Mouse (Mus musculus): Measurements from ENCODE around the gene Zscan20. TPM values are rescaled to one million over a fixed set of nuclear protein-coding genes. Genes with fewer than 3 reads are reported as not detected.

Gene Zscan20
- total RNA-seq (2021): 10 to 100 TPM in 1 of 2 experiments, 1 to 10 TPM in 1; 9.9 to 10.3 TPM

DNA sequence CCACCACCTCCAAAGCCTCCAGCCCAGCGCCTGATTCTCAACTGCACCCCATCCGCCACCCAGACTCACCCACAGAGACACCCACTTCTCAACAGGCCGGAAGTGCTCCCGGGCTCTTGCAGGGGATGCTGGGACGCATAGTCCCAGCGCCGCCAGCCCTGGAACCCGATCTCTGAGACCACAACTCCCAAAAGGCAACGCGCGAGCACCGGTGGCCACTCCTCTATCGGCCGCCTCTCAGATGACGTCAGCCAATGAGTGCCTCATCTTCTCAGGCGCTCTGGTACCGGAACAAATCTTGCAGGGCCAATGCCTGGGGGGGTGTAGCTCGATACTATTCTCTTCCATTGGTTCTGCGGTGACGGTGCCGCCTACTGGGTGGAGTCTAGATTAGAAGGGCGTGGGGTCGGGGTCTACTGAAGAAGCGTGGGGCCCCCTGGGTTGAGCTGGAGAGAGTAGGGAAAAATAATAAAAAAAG lies at the start of gene Zscan20:
Zscan20 (minus strand) TSS at position 174 of the 478 bp plus-strand sequence.
- peak; percentile 95 to 97 for DNase-seq

DNA sequence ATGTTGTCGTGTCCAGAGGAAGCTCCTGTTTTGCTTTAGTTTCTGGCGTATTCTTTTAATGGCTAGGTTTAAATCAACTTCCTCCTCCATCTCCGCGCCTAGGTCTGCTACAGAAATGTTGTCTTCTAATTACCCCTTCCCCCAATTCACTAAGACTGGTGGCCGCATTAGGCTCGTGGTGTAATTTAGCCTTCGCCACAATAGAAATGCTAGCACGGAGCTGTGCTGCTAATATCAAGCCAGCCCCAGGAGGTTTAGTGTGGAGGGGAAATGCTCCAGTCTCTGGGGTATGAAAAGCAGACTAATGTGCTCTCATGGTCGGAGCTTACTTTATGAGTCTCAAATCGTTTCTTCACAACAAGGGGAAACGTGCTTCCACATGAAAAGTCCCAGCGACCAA lies 45.5 kb upstream of the Zscan20 start:
- DNase-seq: peak in 1 of 2 experiments; percentile 40

DNA sequence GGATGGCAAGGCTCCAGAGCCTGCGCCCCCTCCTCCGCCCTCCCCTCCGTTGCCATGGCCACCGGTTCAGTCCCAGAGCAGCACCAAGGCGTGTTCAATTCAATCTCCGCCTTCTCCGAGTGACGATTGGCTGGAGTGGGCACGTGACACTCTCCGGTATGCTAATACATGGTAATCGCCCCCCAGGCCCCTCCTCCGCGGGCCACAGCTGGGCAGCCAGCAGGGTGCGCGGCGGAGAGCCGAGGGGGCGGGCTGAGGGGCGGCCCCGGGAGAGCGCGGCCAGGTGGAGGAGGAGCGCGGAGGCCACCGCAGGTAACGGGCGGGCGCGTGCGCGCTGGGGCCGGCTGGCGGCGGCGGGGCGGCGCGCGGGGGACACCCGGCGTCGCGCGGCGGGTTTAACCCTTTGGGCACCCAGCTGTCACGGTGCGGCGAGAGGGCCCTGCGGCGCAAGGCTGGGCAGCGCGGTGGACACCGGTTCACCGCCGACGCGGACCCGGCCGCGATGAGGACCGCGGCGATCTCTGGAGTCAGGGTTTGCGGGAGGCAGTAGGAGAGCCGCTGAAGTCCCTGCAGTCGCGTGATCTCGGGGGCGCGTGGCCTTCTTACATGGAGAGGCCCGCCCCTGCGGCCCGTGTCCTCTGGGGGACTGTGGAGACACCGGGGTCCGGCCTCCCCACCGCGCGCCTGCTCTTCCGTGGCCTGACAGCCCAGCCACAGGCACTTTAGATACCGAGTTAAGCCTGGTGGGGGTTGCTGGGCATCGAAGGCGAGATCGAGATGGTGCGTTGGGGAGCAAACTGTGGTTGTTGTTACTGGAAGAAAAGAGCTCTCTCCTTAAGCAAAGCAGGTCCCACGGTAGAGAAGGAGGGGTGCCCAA lies 44.8 kb upstream of the Zscan20 start, which contains the start of gene Phc2:
Phc2 (plus strand) TSS at position 198 of the 877 bp plus-strand sequence.
- peak; percentile 95 to 96 for DNase-seq

DNA sequence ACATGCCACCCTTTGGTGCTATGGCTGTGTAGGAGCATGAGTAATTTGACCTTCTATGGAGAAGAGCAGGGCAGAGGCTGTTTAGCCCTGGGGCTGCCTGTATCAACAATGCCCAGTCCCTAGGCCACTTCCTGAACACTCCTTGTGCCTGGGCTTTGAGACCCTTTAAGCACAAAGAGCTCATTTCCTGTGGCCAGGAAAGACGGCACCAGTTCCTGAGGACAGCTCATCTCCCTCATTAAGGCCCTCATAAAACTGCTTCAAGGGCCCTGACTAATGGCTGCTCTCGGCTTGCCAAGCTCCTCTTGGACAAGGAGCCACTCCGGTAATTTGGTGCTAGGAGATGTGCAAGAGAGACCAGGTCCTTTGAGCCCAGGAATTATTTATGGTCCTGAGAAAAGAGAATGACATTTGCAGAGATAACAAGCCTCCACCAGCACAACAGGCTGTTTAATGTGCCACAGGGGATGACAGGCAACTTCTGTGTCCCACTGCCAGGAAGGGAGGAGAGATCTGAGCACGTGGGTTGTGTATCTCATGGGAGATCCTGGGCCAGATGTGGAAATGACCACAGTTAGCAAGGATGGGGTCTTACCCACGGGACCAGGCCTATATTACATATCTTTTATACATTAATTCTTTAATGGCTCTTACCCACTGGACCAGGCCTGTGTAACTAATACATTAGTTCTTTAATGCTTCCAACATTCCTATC lies 42.8 kb upstream of the Zscan20 start:
- DNase-seq: no peak

DNA sequence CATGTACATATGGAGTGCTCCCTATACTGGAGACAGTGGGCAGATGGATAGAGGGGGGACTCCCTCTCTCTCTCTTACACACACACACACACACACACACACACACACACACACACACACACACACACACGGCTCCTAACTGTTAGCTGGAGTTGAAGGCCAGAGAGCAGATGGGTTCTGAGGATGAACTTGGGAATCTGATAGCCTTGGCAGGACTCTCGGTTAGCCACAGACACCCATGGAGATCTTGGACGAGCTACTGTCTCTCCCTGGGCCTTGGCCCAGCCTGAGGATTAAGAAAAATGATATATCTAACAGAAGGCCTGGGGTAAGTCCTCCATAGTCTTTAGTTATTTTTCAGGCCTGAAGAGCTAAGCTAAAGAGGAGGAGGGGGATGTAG lies 41.6 kb upstream of the Zscan20 start:
- DNase-seq: no peak

DNA sequence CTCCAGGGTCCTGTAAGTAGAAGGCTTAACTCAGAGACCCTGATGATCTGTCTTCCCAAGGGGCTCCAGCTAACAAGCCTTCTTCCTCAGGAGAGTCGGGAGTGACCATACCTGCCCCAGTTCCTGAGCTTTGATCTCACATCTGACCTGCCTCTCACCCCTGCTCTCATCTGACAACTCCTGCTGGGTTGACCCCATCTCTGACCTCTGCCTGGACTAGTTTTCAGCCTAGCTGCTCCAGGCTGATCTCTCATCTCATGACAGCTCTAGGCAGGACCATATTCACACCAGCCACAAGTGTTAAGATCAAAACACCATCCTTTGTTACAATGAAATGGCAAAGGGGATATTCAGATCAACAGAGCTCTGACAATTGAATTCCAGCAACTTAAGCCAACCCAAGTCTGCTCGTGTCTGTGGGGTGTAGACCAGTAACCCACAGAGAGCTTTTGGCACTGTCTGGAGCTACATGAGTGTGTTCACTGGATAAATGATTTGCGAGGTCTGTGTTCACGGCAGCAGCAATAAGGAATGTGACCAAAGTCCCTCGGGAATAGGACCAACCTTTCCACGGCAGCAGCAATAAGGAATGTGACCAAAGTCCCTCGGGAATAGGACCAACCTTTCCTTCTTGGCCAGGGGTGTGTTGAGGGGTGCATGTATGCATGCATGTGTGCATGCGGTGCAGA lies 38.8 kb upstream of the Zscan20 start:
- DNase-seq: no peak

DNA sequence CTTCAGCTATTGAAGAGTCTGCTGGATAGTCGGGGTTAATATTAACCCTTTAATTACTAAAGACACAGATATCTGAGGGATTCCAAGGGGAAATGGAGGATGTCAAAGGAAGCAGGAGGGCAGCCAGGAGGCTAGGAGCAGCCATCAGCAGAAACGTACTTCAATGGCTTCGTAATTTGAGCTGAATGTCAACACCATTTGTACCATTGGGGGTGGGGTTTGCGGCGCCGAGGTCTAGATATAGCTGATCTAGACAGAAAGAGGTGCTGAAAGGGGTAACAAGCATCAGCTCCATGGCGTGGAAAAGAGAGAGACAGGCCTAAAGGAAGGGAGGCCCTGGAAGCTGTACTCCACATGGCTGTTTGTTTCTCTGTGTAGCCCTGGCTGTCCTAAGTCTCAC lies 36.9 kb upstream of the Zscan20 start:
- DNase-seq: no peak

DNA sequence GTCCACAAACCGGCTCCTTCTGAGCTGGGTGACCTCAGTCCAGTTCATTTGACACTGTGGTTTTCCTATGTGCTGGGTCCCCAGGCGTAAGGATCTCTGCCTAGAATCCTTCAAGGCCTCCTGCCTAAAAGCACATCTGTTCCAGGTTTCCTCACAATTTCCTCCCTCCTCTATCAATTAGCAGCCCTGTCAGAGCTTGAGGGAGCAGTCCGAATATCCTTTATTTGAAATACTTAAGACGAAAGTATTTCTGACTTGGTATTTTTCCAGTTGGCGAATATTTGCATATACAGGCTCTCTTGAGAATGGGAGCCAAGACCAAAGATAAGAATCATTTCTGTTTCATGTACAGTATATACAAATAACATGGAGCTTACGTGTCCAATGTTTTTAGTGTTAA lies 36.0 kb upstream of the Zscan20 start:
- DNase-seq: no peak

DNA sequence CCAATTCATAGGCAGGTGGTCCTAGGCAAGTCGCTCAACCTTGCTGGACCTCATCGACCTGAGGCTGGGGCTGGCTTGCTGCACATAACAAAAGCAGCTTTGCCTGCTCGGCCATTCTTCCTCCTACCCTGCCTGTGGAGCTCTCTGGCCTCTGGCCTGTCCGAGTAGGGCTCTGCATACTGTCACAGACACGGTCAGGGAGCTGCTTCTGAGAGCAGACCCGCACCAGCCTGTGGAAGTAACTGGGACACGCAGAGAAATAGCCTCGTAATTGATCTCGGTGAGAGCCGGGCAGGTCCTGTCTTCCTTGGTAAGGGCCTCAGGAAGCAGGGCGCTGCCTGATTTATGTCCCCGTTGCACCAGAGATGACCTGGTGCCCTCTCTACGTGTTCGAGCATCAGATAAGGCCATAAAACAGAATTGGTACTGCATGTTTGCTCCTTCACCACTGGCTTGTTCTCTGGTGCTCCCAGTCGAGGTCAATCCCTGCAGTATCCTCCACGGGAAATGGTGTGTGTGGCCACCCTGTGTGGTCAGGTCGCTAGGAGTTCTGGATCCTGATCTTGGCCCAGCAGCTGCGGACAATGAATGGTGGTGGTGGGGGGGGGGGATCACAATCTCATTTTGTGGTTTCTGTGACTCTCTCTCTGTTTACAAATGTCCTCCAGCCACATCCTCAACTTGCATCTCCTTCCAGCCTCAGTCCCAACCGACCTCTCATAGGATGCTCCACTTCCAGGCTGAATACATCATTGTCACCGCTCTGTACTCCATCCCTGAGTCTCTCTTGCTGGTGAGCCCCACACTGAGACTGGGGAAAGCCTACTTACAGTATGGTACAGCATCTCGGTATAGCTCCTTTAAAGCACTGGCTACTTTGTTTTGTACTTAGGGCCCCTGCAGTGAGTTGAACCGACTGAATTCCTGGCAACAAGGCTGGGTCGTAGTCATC lies 32.1 kb upstream of the Zscan20 start:
- DNase-seq: no peak

DNA sequence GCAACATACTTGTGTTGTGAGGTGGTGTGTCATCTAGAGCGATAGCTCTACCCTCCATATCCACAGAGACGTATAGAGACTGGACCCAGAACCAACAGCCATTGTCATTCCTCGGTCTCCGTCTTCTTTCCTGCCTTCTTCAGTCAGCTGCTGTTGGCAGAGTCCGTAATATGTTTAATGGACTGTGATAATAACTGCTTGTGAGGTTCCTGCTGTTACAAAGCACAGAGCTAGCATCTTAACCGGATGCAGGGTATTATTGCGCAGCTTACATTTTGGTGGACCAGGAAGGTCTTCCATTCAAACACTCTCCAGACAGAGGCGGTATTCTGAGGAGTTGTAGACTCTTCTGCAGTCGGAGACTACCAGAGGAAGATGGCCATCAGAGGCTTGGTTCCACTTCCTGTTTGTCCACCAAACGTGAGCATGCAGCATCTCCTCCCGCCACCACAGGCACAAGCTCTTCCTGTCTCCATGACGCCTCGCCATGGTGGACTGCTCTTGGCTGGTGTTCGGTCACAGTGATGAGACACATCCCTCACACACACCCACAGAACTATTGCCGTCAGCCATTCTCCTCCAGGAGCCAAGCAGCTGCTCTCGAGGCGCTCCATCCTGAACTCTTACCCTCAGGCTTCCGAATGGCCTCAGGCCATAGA lies 28.5 kb upstream of the Zscan20 start:
- no peak for DNase-seq

DNA sequence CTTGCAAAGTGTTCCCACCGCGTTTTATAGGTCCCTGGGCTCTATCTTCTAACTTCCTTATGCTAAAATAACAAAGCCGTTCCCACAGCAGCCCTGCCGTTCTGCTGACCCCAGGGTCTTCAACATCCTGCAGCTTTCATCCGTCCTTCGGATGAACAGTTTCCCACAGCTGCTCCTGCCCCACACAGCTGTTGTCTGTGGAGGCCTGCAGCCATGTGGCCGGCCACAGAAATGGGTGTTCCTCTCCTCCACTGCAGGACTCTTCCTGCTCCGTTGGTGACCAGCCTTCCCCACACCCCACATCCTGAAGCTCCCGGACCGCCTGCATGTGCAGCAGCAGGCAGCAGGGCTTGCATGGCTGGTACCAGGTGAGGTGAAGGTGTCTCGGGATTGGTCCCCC lies 27.4 kb upstream of the Zscan20 start:
- DNase-seq: no peak

DNA sequence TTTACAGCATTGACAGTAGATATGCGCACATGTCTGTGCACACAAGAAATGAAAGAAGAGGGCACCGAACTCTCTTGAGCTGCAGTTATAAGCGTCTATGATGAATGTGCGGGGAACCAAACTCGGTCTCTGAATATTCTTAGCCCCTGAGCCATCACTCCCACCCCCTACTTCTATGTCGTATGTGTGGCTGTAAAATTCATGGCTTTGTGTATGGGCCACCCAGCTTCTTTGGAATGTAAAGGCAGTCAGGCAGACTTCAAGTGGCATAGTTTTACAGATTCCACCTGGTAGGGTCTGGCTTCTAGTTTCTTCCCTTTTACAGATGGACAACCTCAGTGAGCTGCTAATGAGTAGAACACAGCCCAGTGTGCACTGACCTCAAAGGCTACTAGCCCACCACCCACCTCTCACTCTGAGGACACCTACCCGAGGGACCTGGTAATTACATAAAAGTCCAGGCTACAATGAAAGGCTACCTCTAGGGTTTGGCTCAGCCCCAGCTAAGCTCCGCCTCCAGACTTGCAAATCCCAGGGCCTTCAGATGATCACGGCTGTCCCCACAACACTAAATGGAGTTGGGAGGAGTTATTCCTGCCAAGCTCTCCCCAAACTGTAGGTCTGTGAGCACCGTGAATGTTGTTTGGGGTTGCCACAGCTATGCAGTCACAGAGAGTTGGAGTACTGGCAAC lies 26.1 kb upstream of the Zscan20 start:
- no peak for DNase-seq

DNA sequence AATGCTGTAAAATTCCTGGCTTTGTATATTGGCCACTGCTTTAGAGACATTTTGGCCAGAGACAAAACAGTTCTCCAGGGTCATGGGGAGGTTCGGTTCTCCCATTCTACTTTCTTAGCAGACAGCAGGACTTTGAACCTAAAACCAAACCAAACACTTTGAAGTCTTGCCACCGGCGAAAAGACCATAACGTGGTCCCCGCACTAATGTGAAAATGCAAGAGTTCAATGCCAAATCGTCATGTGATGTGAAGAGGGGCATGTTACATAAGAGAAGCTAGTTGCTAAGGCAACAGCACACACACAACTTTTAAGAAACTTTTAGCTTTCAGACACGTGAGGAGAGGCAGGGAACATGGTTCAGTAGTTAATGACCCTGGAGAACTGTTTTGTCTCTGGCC lies 25.6 kb upstream of the Zscan20 start:
- no peak for DNase-seq

DNA sequence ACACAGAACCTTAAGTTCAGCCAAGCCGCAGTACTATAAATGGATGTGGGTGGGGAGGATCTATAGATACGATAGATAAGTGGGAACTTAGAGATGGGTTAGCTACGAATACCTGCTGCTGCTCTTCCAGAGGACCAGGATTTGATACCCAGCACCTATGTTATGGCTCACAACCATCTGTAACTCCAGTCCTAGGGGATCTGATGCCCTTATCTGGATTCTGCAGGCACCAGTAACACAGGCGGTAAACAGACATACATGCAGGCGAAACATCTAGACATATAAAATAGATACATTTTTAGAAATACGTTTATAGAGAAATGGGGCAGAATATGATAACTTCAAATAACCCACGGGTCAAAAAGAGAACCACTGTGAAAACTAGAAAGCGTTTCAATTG lies 11.2 kb upstream of the Zscan20 start:
- DNase-seq: no peak

DNA sequence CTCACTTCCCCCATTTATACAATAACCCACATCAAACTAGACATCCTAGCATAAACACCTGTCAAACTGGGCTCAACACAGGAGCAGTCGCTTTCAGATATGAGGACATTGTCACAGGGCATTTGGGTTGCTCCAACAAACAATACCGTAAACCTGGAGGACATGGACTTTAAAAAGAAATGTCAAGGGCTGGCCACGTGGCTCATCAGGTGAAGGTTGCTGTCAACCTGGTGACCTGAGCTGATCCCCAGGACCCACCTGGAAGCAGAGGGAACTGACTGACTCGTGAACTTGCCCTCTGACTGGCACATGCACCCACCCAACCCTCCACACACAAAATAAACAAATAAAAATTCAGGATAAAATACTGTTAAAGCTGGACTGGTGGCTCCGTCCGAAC lies 10.7 kb upstream of the Zscan20 start:
- DNase-seq: no peak

DNA sequence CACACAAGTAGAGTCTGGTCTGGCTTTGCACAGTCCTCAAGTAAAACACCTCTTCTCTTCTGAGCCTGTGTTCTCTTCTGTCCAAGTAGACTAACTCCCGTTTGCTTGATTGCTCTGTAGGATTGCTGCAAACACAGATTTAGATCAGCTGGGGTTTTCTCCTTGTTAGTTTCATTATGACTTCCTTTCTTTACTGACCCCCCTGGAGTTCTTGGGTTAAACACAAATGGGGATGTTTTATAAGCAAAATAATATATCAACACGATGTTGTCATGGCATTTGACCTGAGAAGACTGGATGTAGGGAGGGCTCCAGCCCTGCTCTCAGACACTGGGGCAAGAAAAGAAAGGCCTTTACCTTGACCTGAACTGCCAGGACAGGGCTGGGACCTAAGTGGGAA lies 9.1 kb upstream of the Zscan20 start:
- DNase-seq: no peak

DNA sequence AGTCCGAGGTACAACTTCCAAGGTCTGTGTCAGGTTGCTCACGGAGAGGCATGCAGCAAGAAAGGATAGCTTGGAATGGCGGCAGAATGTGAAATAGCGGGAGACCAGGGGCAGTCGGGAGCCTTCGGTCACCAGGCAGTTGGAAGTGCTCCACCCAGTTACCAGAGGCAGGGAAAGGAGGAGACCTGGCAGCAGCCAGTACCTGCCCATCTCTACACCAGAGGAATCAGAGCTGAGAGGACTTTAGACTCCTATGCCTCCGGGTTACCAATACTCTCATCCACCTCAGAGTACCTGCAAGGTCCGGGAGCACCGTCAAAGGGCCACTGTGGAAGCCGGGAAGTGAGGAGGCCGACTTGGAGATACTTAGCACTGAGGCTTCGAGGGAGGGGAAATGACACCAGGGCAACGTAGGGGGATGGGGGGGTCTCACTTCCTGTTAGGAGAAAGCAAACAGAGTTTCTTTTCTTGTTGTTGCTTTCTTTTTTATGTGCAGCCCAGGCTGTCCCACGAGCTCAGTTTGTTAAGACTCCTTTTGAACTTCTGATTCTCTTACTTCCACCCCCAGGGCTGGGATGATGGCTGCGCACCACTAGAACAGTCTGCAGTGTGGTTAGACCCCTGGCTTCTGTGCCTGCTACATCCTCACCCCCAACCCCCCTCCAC lies 8.5 kb upstream of the Zscan20 start, which contains the start of gene Tlr12:
Tlr12 (minus strand) TSS at position 374 of the 666 bp plus-strand sequence.
- DNase-seq: no peak

DNA sequence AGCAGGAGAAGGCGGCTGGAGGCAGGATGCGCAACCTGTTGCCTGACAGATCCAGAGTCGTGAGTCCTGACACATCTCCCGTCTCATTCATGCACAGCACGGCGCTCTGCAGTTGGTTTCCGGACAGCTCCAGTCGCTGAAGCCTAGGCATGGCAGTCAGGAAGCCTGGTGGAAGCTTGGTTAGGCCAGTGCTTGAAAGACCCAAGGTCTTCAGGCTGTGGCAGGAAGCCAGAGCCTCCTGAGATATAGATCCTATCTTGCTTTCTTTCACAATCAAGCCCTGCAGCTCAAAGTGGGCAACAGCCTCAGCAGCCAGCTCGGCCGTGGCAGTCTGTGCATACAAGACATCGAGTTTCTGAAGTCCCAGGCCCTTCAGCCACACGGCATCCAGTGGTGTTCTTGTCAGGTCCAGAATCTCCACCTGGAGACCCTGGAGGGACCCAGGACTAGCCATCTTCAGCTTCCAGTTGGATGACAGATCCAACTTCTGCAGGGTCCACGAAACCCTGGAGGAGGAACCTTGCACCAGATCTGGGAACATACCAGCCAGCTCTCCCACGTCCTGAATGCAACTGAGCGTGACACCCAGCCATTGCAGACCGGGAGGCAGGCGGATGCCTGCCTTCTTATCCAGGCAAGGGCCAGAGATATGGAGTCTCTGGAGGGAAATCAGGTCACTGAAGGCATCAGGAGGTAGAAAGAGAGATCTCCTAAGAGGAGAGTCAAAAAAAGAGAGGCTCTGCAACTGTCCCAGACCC lies 7.6 kb upstream of the Zscan20 start:
- no peak for DNase-seq

DNA sequence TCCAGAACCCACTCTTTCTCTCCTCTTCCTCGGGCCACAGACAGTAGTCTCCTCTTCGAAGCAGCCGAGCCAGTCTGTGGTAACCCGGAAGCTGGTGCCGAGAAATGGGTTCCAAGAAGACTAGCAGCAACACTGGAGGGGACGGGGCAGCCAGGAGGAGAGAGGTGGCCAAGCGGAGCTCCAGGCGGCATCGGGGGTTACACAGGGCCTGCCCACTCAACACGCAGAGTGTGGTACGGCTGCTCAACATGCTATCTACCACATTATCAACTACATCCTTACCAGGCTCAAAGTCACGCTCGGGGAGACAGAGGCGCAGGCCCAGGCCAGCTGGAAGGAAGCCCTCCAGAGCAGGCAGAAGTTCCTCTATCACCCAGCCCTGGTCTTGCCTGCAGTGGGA lies 5.9 kb upstream of the Zscan20 start:
- no peak for DNase-seq
